20 mouse cellular contexts compared by ENCODE assay signal in the genomic region with DNA sequence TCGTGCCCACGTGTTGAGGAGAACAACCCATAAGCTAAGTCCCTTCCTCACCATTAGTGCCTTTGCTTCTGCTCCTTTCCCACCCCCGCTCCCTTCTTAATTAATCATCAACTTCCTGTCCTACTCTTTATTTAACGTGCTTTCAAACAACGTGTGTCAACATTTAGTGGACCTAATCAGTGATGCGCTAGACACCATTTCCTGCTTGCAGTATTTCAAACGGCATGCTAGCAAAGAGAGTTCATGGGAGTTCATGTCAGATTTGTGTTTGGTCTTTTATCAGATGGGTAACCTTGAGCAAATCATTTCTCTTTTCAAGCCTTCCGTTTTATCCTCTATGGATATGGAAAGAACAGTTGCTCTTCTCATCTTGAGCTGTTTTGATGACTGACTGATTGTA.
DNase-seq lines count a peak whose midpoint lies in the region; ATAC-seq and TF ChIP-seq lines count a peak whose summit lies in the region.
"Had no signal": no experiment of that assay in that cellular context is flagged by ENCODE, and none has a peak within 500 bp of the region (broad histone marks: within the 10 kb centered on the region; RNA-seq: fewer than 3 reads in every experiment).

No protein-coding gene starts in this region.

- TF ChIP-seq EP300 in liver, embryonic 14.5 days (IDR thresholded peaks at IDR 0.05; ENCODE audit: low read depth), result no peak

- no peak overlapping the region for H3K4me3 ChIP-seq in hindbrain, embryonic 10.5 days
- H3K4me3 ChIP-seq in hindbrain, postnatal 0 days (ENCODE audit: low read length), result no peak overlapping the region
- H3K4me3 ChIP-seq in lung, embryonic 16.5 days (ENCODE audit: low read length), result no peak overlapping the region
- no peak overlapping the region for H3K4me3 ChIP-seq in liver, embryonic 14.5 days (ENCODE audit: insufficient read depth in 1 of 2, low read depth in 2 of 2, low read length in 2 of 2)
- H3K4me3 ChIP-seq: forebrain, embryonic 10.5 days; gastrocnemius, adult 2 months; heart, embryonic 13.5 days; limb, embryonic 13.5 days; midbrain, embryonic 10.5 days had no signal

- no peak overlapping the region for H3K9ac ChIP-seq in hindbrain, postnatal 0 days (replicated peaks; ENCODE audit: low read length)
- no peak overlapping the region for H3K9ac ChIP-seq in lung, embryonic 16.5 days (ENCODE audit: low read length)
- H3K9ac ChIP-seq in liver, embryonic 14.5 days (replicated peaks), result no peak overlapping the region
- H3K9ac ChIP-seq: heart, embryonic 13.5 days; hindbrain, embryonic 14.5 days; limb, embryonic 13.5 days had no signal

- no peaks in the 10 kb centered on the region for H3K27me3 ChIP-seq in hindbrain, embryonic 10.5 days (ENCODE audit: insufficient read depth, poor library complexity, severe bottlenecking)
- no peaks in the 10 kb centered on the region for H3K27me3 ChIP-seq in hindbrain, postnatal 0 days (ENCODE audit: insufficient read depth, low read length)
- no peaks in the 10 kb centered on the region for H3K27me3 ChIP-seq in lung, embryonic 16.5 days (ENCODE audit: control insufficient read depth, insufficient read depth, low read depth, low read length)
- no peaks in the 10 kb centered on the region for H3K27me3 ChIP-seq in liver, embryonic 14.5 days (ENCODE audit: control insufficient read depth, insufficient read depth, low read length)
- H3K27me3 ChIP-seq: CH12.LX; heart, embryonic 13.5 days; limb, embryonic 13.5 days had no signal

- no peaks in the 10 kb centered on the region for H3K9me3 ChIP-seq in hindbrain, embryonic 10.5 days
- H3K9me3 ChIP-seq in hindbrain, postnatal 0 days (ENCODE audit: low read length), result no peaks in the 10 kb centered on the region
- H3K9me3 ChIP-seq in lung, embryonic 16.5 days (ENCODE audit: control insufficient read depth, low read length), result no peaks in the 10 kb centered on the region
- no peaks in the 10 kb centered on the region for H3K9me3 ChIP-seq in liver, embryonic 14.5 days (ENCODE audit: control insufficient read depth, low read length)
- H3K9me3 ChIP-seq: forebrain, embryonic 10.5 days; heart, embryonic 13.5 days; limb, embryonic 13.5 days; midbrain, embryonic 10.5 days had no signal

- H3K36me3 ChIP-seq in hindbrain, embryonic 10.5 days, result peaks cover 38% of the 10 kb centered on the region
- H3K36me3 ChIP-seq in hindbrain, postnatal 0 days (ENCODE audit: insufficient read depth, low read length), result peaks cover 9% of the 10 kb centered on the region; the same call in 1 of the 2 replicates
- H3K36me3 ChIP-seq in lung, embryonic 16.5 days (ENCODE audit: control insufficient read depth, insufficient read depth, low read length), result peaks cover 6% of the 10 kb centered on the region
- H3K36me3 ChIP-seq in liver, embryonic 14.5 days (replicated peaks; ENCODE audit: control insufficient read depth, insufficient read depth, low read depth), result no peaks in the 10 kb centered on the region

- WGBS in hindbrain, embryonic 10.5 days, result 69% methylated on average over 8 of the region's 8 CpGs
- 60% methylated on average over 8 of the region's 8 CpGs for WGBS in hindbrain, postnatal 0 days
- 13% methylated on average over 8 of the region's 8 CpGs for WGBS in lung, embryonic 16.5 days
- WGBS in liver, embryonic 14.5 days (ENCODE audit: insufficient replicate concordance), result 34% methylated on average over 8 of the region's 8 CpGs

- no peak for DNase-seq in hindbrain, embryonic 10.5 days (ENCODE audit: low spot score)
- DNase-seq in hindbrain, postnatal 0 days (ENCODE audit: low spot score), result no peak
- no peak for DNase-seq in lung, adult 18-20 months
- DNase-seq in liver, embryonic 14.5 days (ENCODE audit: low read depth in 3 of 3, low spot score in 3 of 3), result peak in 1 of 3 experiments; percentile 18
- DNase-seq in T-cell, adult 2 months (ENCODE audit: low spot score), result no peak
- DNase-seq: adrenal gland, postnatal 25 days; cerebellum, adult 11-12 months; cerebellum, postnatal 14 days; gastrocnemius, adult 2 months; kidney, adult 18-20 months; kidney, postnatal 36 days had no signal

- peak overlapping the region; percentile 16; the same call in 1 of the 2 replicates for H3K27ac ChIP-seq in hindbrain, embryonic 10.5 days
- H3K27ac ChIP-seq in hindbrain, postnatal 0 days, result no peak overlapping the region
- peak overlapping the region; percentile 36; the same call in 1 of the 2 replicates for H3K27ac ChIP-seq in lung, embryonic 16.5 days (ENCODE audit: low read length)
- H3K27ac ChIP-seq in liver, embryonic 14.5 days, result no peak overlapping the region
- H3K27ac ChIP-seq: gastrocnemius, adult 2 months; heart, embryonic 13.5 days; hindbrain, embryonic 14.5 days; limb, embryonic 13.5 days; macrophage had no signal

- no peak for ATAC-seq in hindbrain, postnatal 0 days
- peak; percentile 23; the same call in 1 of the 2 replicates for ATAC-seq in lung, embryonic 16.5 days (ENCODE audit: low read depth)
- ATAC-seq in liver, embryonic 14.5 days (ENCODE audit: insufficient read depth), result peak; percentile 22; the same call in 1 of the 2 replicates
- ATAC-seq in frontal cortex, adult (ENCODE audit: low TSS enrichment), result no peak

- no peak overlapping the region for H3K4me2 ChIP-seq in hindbrain, postnatal 0 days (ENCODE audit: low read depth, low read length)
- H3K4me2 ChIP-seq in lung, embryonic 16.5 days (ENCODE audit: low read depth, low read length), result no peak overlapping the region
- H3K4me2 ChIP-seq in liver, embryonic 14.5 days (ENCODE audit: low read depth), result no peak overlapping the region
- H3K4me2 ChIP-seq: heart, embryonic 13.5 days; hindbrain, embryonic 14.5 days; limb, embryonic 13.5 days had no signal

- TF ChIP-seq CTCF in hindbrain, postnatal 0 days (IDR thresholded peaks at IDR 0.05; ENCODE audit: low read depth), result no peak
- no peak for TF ChIP-seq CTCF in liver, embryonic 14.5 days (IDR thresholded peaks at IDR 0.05; ENCODE audit: low read depth)

- H3K4me1 ChIP-seq in hindbrain, embryonic 10.5 days (replicated peaks), result peaks cover 30% of the 10 kb centered on the region
- no peaks in the 10 kb centered on the region for H3K4me1 ChIP-seq in hindbrain, postnatal 0 days (ENCODE audit: insufficient read depth, low read length)
- peaks cover 12% of the 10 kb centered on the region for H3K4me1 ChIP-seq in lung, embryonic 16.5 days (replicated peaks; ENCODE audit: control insufficient read depth, insufficient read depth, low read length)
- peaks cover 0 to 10% of the 10 kb centered on the region in 2 experiments; a peak in 2 of 4 replicates for H3K4me1 ChIP-seq in liver, embryonic 14.5 days (replicated peaks; ENCODE audit: control insufficient read depth in 2 of 2, insufficient read depth in 2 of 2, low read length in 1 of 2)

Comparison
In these comparisons a context has a peak if more than half of its experiments do, and no peak if none do; other contexts are left out.
1. H3K27ac ChIP-seq: peak in hindbrain, embryonic 10.5 days (single experiment) and lung, embryonic 16.5 days (single experiment); none in hindbrain, postnatal 0 days (single experiment) and liver, embryonic 14.5 days (single experiment).
2. ATAC-seq: peak in lung, embryonic 16.5 days (single experiment) and liver, embryonic 14.5 days (single experiment); none in hindbrain, postnatal 0 days (single experiment) and frontal cortex, adult (single experiment).